Comparison of ENCODE assay signal across 8 mouse cellular contexts in the genomic region with DNA sequence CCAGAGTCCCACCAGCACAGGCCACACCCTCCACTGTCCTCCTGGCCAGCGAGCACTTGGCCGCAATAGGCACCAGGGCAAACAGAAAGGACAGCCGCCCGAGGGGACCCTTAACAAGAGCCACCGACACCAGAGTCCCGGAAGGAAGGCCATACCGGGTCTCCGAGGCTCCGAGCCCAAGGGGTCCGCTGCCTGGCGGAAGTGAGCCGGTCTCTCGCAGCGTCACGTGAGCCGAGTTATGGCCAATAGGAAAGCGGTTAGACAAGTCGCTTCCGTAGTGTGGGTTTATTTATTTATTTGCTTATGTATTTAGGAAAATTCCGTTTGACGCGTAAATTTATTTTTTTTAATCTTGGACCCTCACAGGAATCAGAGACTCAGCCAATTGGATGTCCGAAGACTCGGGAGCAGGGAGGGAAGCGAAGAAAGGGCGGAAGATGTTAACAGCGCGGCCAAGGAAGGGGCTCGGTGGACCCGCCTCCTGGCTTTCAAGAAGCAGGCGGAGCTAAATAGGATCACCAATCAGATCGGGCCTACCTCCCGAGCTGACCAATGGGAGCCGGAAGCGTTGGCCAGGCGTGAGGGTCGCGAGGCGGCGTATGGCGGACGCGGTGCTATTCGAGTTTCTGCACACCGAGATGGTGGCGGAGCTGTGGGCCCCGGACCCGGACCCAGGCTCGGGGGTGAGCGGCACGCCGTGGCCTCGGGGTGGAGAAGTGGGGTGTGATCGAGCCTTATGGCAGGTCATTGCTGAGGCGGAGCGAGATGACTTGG. TPM values are rescaled to one million over a fixed set of nuclear protein-coding genes. Genes with fewer than 3 reads are reported as not detected.
DNase-seq lines count a peak whose midpoint lies in the region; ATAC-seq and TF ChIP-seq lines count a peak whose summit lies in the region.

A gene (minus strand): TSS at position 218 of the 774 bp plus-strand sequence.
A gene (plus strand): TSS at position 246 of the 774 bp plus-strand sequence.

- ATAC-seq in embryonic facial prominence, embryonic 13.5 days (ENCODE audit: insufficient number of reproducible peaks, insufficient read depth, low FRiP score, low TSS enrichment, low read depth), result peak; percentile 90
- ATAC-seq in limb, embryonic 12.5 days (ENCODE audit: insufficient number of reproducible peaks, insufficient read depth, low FRiP score, low TSS enrichment, low read depth), result peak; percentile 89
- ATAC-seq in midbrain, embryonic 15.5 days (replicated peaks), result peak; percentile 95

- TF ChIP-seq CTCF in kidney, adult 2 months (conservative IDR thresholded peaks at IDR 0.05; ENCODE audit: insufficient read depth, insufficient read length, low read depth, low read length), result no peak
- TF ChIP-seq CTCF in spleen, adult 2 months (IDR thresholded peaks at IDR 0.05; ENCODE audit: extremely low read depth, insufficient read depth, insufficient read length, insufficient replicate concordance), result no peak

- peaks cover 22% of the 10 kb centered on the region for H3K4me1 ChIP-seq in embryonic facial prominence, embryonic 13.5 days
- H3K4me1 ChIP-seq in kidney, adult 2 months (ENCODE audit: control insufficient read depth, insufficient read depth, low read length), result 0 out of 2 replicates have a peak, but pooled peaks cover 3% of the 10 kb centered on the region
- peaks cover 15% of the 10 kb centered on the region for H3K4me1 ChIP-seq in limb, embryonic 12.5 days (replicated peaks)
- peaks cover 25% of the 10 kb centered on the region for H3K4me1 ChIP-seq in midbrain, embryonic 15.5 days
- H3K4me1 ChIP-seq in spleen, adult 2 months (ENCODE audit: control insufficient read depth, insufficient read depth, insufficient read length), result peaks cover 12% of the 10 kb centered on the region

- H3K9me3 ChIP-seq in embryonic facial prominence, embryonic 13.5 days, result no peaks in the 10 kb centered on the region
- H3K9me3 ChIP-seq in limb, embryonic 12.5 days, result no peaks in the 10 kb centered on the region
- no peaks in the 10 kb centered on the region for H3K9me3 ChIP-seq in midbrain, embryonic 15.5 days

- no peak for TF ChIP-seq POLR2A in kidney, adult 2 months (IDR thresholded peaks at IDR 0.05; ENCODE audit: low read depth, low read length)
- TF ChIP-seq POLR2A in spleen, adult 2 months (IDR thresholded peaks at IDR 0.05; ENCODE audit: low read depth, low read length), result peak; percentile 56

- under 1% methylated on average over 56 of the region's 56 CpGs for WGBS in embryonic facial prominence, embryonic 13.5 days
- WGBS in kidney, adult 2 months, result under 1% methylated on average over 56 of the region's 56 CpGs
- WGBS in limb, embryonic 12.5 days, result under 1% methylated on average over 56 of the region's 56 CpGs
- WGBS in midbrain, embryonic 15.5 days, result under 1% methylated on average over 56 of the region's 56 CpGs
- WGBS in spleen, adult 2 months, result under 1% methylated on average over 56 of the region's 56 CpGs

- H3K4me3 ChIP-seq in embryonic facial prominence, embryonic 13.5 days, result peak within 1 kb of the TSS; percentile 79
- peak within 1 kb of the TSS; percentile 79 for H3K4me3 ChIP-seq in kidney, adult 2 months (ENCODE audit: insufficient read depth, low read depth, low read length)
- H3K4me3 ChIP-seq in limb, embryonic 12.5 days (replicated peaks), result peak within 1 kb of the TSS; percentile 81
- H3K4me3 ChIP-seq in midbrain, embryonic 15.5 days, result peak within 1 kb of the TSS; percentile 77
- peak within 1 kb of the TSS; percentile 84 for H3K4me3 ChIP-seq in spleen, adult 2 months (ENCODE audit: extremely low read depth, insufficient read depth, insufficient read length)

- H3K9ac ChIP-seq in embryonic facial prominence, embryonic 13.5 days, result peak within 1 kb of the TSS; percentile 89
- H3K9ac ChIP-seq in limb, embryonic 12.5 days (replicated peaks), result peak within 1 kb of the TSS; percentile 84
- peak within 1 kb of the TSS; percentile 69 for H3K9ac ChIP-seq in midbrain, embryonic 15.5 days

- no peaks in the 10 kb centered on the region; the same call in 1 of the 2 replicates for H3K36me3 ChIP-seq in embryonic facial prominence, embryonic 13.5 days
- no peaks in the 10 kb centered on the region for H3K36me3 ChIP-seq in kidney, adult 2 months (ENCODE audit: control insufficient read depth, insufficient read depth, low read length)
- 0 out of 2 replicates have a peak, but pooled peaks cover 3% of the 10 kb centered on the region for H3K36me3 ChIP-seq in limb, embryonic 12.5 days
- no peaks in the 10 kb centered on the region for H3K36me3 ChIP-seq in midbrain, embryonic 15.5 days (replicated peaks)
- H3K36me3 ChIP-seq in spleen, adult 2 months (ENCODE audit: control insufficient read depth, insufficient read depth, low read length), result no peaks in the 10 kb centered on the region

- peak within 1 kb of the TSS; percentile 75 for H3K27ac ChIP-seq in embryonic facial prominence, embryonic 13.5 days
- H3K27ac ChIP-seq in kidney, adult 2 months (ENCODE audit: insufficient read depth, low read depth, low read length), result peak within 1 kb of the TSS; percentile 54
- H3K27ac ChIP-seq in limb, embryonic 12.5 days, result peak within 1 kb of the TSS; percentile 72
- peak within 1 kb of the TSS; percentile 80 for H3K27ac ChIP-seq in midbrain, embryonic 15.5 days
- H3K27ac ChIP-seq in spleen, adult 2 months (ENCODE audit: insufficient read depth, low read length), result peak within 1 kb of the TSS; percentile 78

- H3K27me3 ChIP-seq in embryonic facial prominence, embryonic 13.5 days, result no peaks in the 10 kb centered on the region
- H3K27me3 ChIP-seq in kidney, adult 2 months (replicated peaks; ENCODE audit: control insufficient read depth, insufficient read depth, low read length), result no peaks in the 10 kb centered on the region
- no peaks in the 10 kb centered on the region for H3K27me3 ChIP-seq in limb, embryonic 12.5 days
- no peaks in the 10 kb centered on the region for H3K27me3 ChIP-seq in midbrain, embryonic 15.5 days (replicated peaks)
- H3K27me3 ChIP-seq in spleen, adult 2 months (ENCODE audit: control insufficient read depth, insufficient read depth, low read length), result no peaks in the 10 kb centered on the region

- H3K4me2 ChIP-seq in embryonic facial prominence, embryonic 13.5 days, result peak within 1 kb of the TSS; percentile 96
- peak within 1 kb of the TSS; percentile 94 for H3K4me2 ChIP-seq in limb, embryonic 12.5 days
- peak within 1 kb of the TSS; percentile 74 for H3K4me2 ChIP-seq in midbrain, embryonic 15.5 days

- peak; percentile 90 for DNase-seq in 3134 (ENCODE audit: extremely low read depth, insufficient read length, low spot score)
- DNase-seq in adrenal gland, postnatal 36 days, result peak; percentile 93
- DNase-seq in heart, adult 18-20 months, result peak; percentile 96
- DNase-seq in kidney, adult 2 months, result peak; percentile 97
- peak; percentile 85 to 90 for DNase-seq in spleen, adult 2 months (ENCODE audit: low read depth in 1 of 2, low spot score in 2 of 2)

RNA-seq across cellular contexts. Expression of the first gene that starts in this region (rescaled TPM):
- total RNA-seq in adrenal gland, postnatal 36 days (2021), result 10 to 100 TPM in 1 of 2 experiments, 1 to 10 TPM in 1; 8.7 to 12.1 TPM
- 2.3 and 2.7 TPM in 2 replicates for polyA plus RNA-seq in embryonic facial prominence, embryonic 13.5 days (2015; fragmentation: Nextera tagmentation; extraction: Ambion mirVana)
- 1 to 10 TPM; 2.7 to 2.8 TPM for total RNA-seq in heart, adult 18-20 months (2021)
- 8.6 and 10.3 TPM in 2 replicates for polyA plus RNA-seq in kidney, adult 2 months (2012; rRNA removed)
- 3.6 and 4.1 TPM in 2 replicates for polyA plus RNA-seq in limb, embryonic 12.5 days (2016; fragmentation: Nextera tagmentation; extraction: Ambion mirVana)
- 4.8 and 5.0 TPM in 2 replicates for polyA plus RNA-seq in midbrain, embryonic 15.5 days (2015; fragmentation: Nextera tagmentation; extraction: Ambion mirVana)
- 8.8 and 13.9 TPM in 2 replicates for polyA plus RNA-seq in spleen, adult 2 months (2012; rRNA removed)

RNA-seq across cellular contexts. Expression of the second gene that starts in this region (rescaled TPM):
- 10 to 100 TPM; 73.1 to 91.1 TPM for total RNA-seq in adrenal gland, postnatal 36 days (2021)
- polyA plus RNA-seq in embryonic facial prominence, embryonic 13.5 days (2015; fragmentation: Nextera tagmentation; extraction: Ambion mirVana), result 60.2 and 64.1 TPM in 2 replicates
- 10 to 100 TPM; 44.3 to 45.3 TPM for total RNA-seq in heart, adult 18-20 months (2021)
- 62.3 and 74.6 TPM in 2 replicates for polyA plus RNA-seq in kidney, adult 2 months (2012; rRNA removed)
- 79.4 and 80.0 TPM in 2 replicates for polyA plus RNA-seq in limb, embryonic 12.5 days (2016; fragmentation: Nextera tagmentation; extraction: Ambion mirVana)
- 38.3 and 39.1 TPM in 2 replicates for polyA plus RNA-seq in midbrain, embryonic 15.5 days (2015; fragmentation: Nextera tagmentation; extraction: Ambion mirVana)
- polyA plus RNA-seq in spleen, adult 2 months (2012; rRNA removed), result 54.4 and 75.5 TPM in 2 replicates

Comparison
In these comparisons a context has a peak if more than half of its experiments do, and no peak if none do; other contexts are left out.
1. Peak in every context shown above with its lines: DNase-seq, ATAC-seq, H3K4me3 ChIP-seq and H3K27ac ChIP-seq.